Mouse (Mus musculus): ENCODE results near the gene Cd3d.

DNA sequence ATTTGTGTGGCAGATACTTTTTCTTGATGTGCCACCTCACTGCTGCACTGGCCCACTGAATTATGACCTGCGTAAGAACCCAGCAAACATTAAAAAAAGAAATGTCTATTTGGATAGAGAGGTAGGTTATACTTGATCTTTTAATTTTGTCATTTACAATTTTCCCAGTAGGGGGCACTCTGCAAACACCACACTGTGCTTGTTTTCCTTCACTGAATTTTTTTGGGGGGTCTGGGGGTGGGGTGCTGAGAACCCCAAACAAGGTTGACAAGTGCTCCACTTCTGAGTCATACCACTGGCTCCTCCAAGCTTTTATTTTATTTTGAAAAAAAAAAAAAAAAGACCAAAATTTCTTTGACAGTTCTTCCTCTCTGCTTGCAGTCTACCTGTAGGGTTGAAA lies 12.1 kb upstream of the Cd3d start:
- no peak for TF ChIP-seq CTCF (IDR thresholded peaks at IDR 0.05; ENCODE audit: control insufficient read depth, insufficient read depth, insufficient read length)
- no peak for TF ChIP-seq FOSL1 (IDR thresholded peaks at IDR 0.05; ENCODE audit: insufficient read depth, low read length, poor library complexity, severe bottlenecking)
- no peak for TF ChIP-seq CEBPB (IDR thresholded peaks at IDR 0.05; ENCODE audit: low read depth)
- no peak for TF ChIP-seq MYOG (IDR thresholded peaks at IDR 0.05; ENCODE audit: control insufficient read depth, extremely low read depth, insufficient read length)
- no peak for TF ChIP-seq MAX (IDR thresholded peaks at IDR 0.05)
